Mouse (Mus musculus) gastrocnemius, adult 8-10 months (tissue): ENCODE results near the gene Mapk3. TPM values are rescaled to one million over a fixed set of nuclear protein-coding genes. Genes with fewer than 3 reads are reported as not detected.

Source experiments
- DNase-seq, 2 experiments: peaks; one replicate each; pipeline ENCODE4 v3.0.0; 2022; ENCODE audit warnings: low spot score in 2 of 2
- total RNA-seq, 4 experiments: library from RNA; stranded (reverse); gene quantifications; 2 replicates each; pipeline ENCODE4 v1.2.4; 2022

Mapk3 gene
- total RNA-seq, 4 experiments from 2014 or later: 16.2 to 20.6 (median 18.6) TPM

GRCm38 (mm10) chr7:126782693-126783092, 23.3 kb downstream of the Mapk3 start:
- DNase-seq: no peak

- DNase-seq: no peak
These were observed 25.1 kb downstream of the Mapk3 start for GRCm38 (mm10) chr7:126784469-126784868.

GRCm38 (mm10) chr7:126785056-126785455, 25.7 kb downstream of the Mapk3 start:
- DNase-seq: no peak

- DNase-seq: no peak
These were observed 26.7 kb downstream of the Mapk3 start for GRCm38 (mm10) chr7:126786142-126786541.

GRCm38 (mm10) chr7:126789141-126789540, 29.7 kb downstream of the Mapk3 start:
- DNase-seq: no peak

GRCm38 (mm10) chr7:126791851-126792720, 32.7 kb downstream of the Mapk3 start, which contains the start of gene Ppp4c:
Gene Ppp4c (minus strand): TSS chr7:126792496.
- peak; percentile 89 to 94 for DNase-seq

- no peak for DNase-seq
These were observed 33.5 kb downstream of the Mapk3 start for GRCm38 (mm10) chr7:126792721-126793443.

GRCm38 (mm10) chr7:126793456-126794270, 34.3 kb downstream of the Mapk3 start:
- DNase-seq: no peak

GRCm38 (mm10) chr7:126794271-126794605, 34.8 kb downstream of the Mapk3 start:
- no peak for DNase-seq

- DNase-seq: no peak
These were observed 36.3 kb downstream of the Mapk3 start for GRCm38 (mm10) chr7:126795387-126796317.

GRCm38 (mm10) chr7:126796350-126796932, 37.0 kb downstream of the Mapk3 start:
- DNase-seq: no peak

- DNase-seq: no peak
These were observed 38.2 kb downstream of the Mapk3 start, which contains the start of gene Fam57b for GRCm38 (mm10) chr7:126797411-126798126. Gene Fam57b (plus strand): TSS chr7:126797668.

- no peak for DNase-seq
These were observed 39.0 kb downstream of the Mapk3 start for GRCm38 (mm10) chr7:126798127-126799049.

GRCm38 (mm10) chr7:126799050-126799467, 39.7 kb downstream of the Mapk3 start:
- DNase-seq: peak; percentile 91 to 95

- DNase-seq: peak; percentile 76 to 87
These were observed 40.3 kb downstream of the Mapk3 start for GRCm38 (mm10) chr7:126799468-126800268.

- no peak for DNase-seq
These were observed 41.1 kb downstream of the Mapk3 start for GRCm38 (mm10) chr7:126800269-126801056.

GRCm38 (mm10) chr7:126801057-126801422, 41.6 kb downstream of the Mapk3 start:
- DNase-seq: no peak
